Mouse (Mus musculus): Measurements from ENCODE around the gene Tsks. TPM values are rescaled to one million over a fixed set of nuclear protein-coding genes. Genes with fewer than 3 reads are reported as not detected.

The Tsks gene
- total RNA-seq, 4 experiments from 2014 or later, result not detected

GRCm38 (mm10) chr7:44949922-44950321 is 6.9 kb downstream of the Tsks start:
- no peak for DNase-seq (ENCODE audit: low spot score in 2 of 2)

- peak; percentile 60 to 69 for DNase-seq (ENCODE audit: low spot score in 2 of 2)
Measured at GRCm38 (mm10) chr7:44951960-44952359, 9.0 kb downstream of the Tsks start.

GRCm38 (mm10) chr7:44952611-44953306 is 9.8 kb downstream of the Tsks start:
- peak; percentile 91 to 92 for DNase-seq (ENCODE audit: low spot score in 2 of 2)

GRCm38 (mm10) chr7:44953561-44953960 is 10.6 kb downstream of the Tsks start:
- DNase-seq (ENCODE audit: low spot score in 2 of 2), result no peak

- DNase-seq (ENCODE audit: low spot score in 2 of 2), result no peak
Measured at GRCm38 (mm10) chr7:44954091-44954885, 11.3 kb downstream of the Tsks start.

- DNase-seq (ENCODE audit: low spot score in 2 of 2), result no peak
Measured at GRCm38 (mm10) chr7:44955628-44956027, 12.6 kb downstream of the Tsks start.

- DNase-seq (ENCODE audit: low spot score in 2 of 2), result no peak
Measured at GRCm38 (mm10) chr7:44956266-44956665, 13.3 kb downstream of the Tsks start.

GRCm38 (mm10) chr7:44957183-44957835 is 14.3 kb downstream of the Tsks start:
- DNase-seq (ENCODE audit: low spot score in 2 of 2), result peak in 1 of 2 experiments; percentile 50

GRCm38 (mm10) chr7:44958208-44958607 is 15.2 kb downstream of the Tsks start:
- DNase-seq (ENCODE audit: low spot score in 2 of 2), result no peak

- DNase-seq (ENCODE audit: low spot score in 2 of 2), result no peak
Measured at GRCm38 (mm10) chr7:44959281-44959680, 16.3 kb downstream of the Tsks start.

- no peak for DNase-seq (ENCODE audit: low spot score in 2 of 2)
Measured at GRCm38 (mm10) chr7:44959874-44960511, 17.0 kb downstream of the Tsks start.

GRCm38 (mm10) chr7:44960512-44960910 is 17.5 kb downstream of the Tsks start:
- DNase-seq (ENCODE audit: low spot score in 2 of 2), result no peak

GRCm38 (mm10) chr7:44962337-44962736 is 19.3 kb downstream of the Tsks start:
- no peak for DNase-seq (ENCODE audit: low spot score in 2 of 2)

GRCm38 (mm10) chr7:44962831-44963230 is 19.8 kb downstream of the Tsks start:
- no peak for DNase-seq (ENCODE audit: low spot score in 2 of 2)

GRCm38 (mm10) chr7:44964990-44965389 is 22.0 kb downstream of the Tsks start:
- no peak for DNase-seq (ENCODE audit: low spot score in 2 of 2)

- no peak for DNase-seq (ENCODE audit: low spot score in 2 of 2)
Measured at GRCm38 (mm10) chr7:44965975-44966374, 23.0 kb downstream of the Tsks start.

- no peak for DNase-seq (ENCODE audit: low spot score in 2 of 2)
Measured at GRCm38 (mm10) chr7:44966638-44967037, 23.6 kb downstream of the Tsks start.

GRCm38 (mm10) chr7:44970231-44970691 is 27.3 kb downstream of the Tsks start:
- DNase-seq (ENCODE audit: low spot score in 2 of 2), result peak; percentile 75 to 81

GRCm38 (mm10) chr7:44971142-44971541 is 28.1 kb downstream of the Tsks start:
- no peak for DNase-seq (ENCODE audit: low spot score in 2 of 2)

GRCm38 (mm10) chr7:44973415-44974130 is 30.6 kb downstream of the Tsks start:
- no peak for DNase-seq (ENCODE audit: low spot score in 2 of 2)

Measured in gastrocnemius, adult 8-10 months (tissue).